In the genomic region with DNA sequence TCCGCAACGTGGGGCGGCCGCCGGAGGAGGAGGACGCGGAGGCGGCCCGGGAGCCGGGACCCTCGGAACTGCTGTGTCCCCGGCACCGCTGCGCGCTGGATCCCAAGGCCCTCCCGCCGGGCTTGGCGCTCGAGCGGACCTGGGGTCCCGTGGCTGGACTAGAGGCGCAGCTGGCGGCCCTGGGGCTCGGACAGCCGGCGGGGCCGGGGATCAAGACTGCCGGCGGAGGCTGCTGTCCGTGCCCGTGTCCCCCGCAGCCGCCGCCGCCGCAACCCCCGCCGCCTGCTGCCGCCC, we compare ENCODE assay signal across 8 mouse cellular contexts. TPM values are rescaled to one million over a fixed set of nuclear protein-coding genes. Genes with fewer than 3 reads are reported as not detected.
A peak's percentile ranks its signal among the peaks of the same experiment; 100 is the strongest.
DNase-seq lines count a peak whose midpoint lies in the region; ATAC-seq lines count a peak whose summit lies in the region.

No protein-coding gene starts in this region.

- no peak; the same call in 1 of the 2 replicates for ATAC-seq in heart, embryonic 12.5 days (ENCODE audit: insufficient number of reproducible peaks, low FRiP score)
- peak; percentile 3; the same call in 1 of the 2 replicates for ATAC-seq in limb, embryonic 12.5 days (ENCODE audit: insufficient number of reproducible peaks, insufficient read depth, low FRiP score, low TSS enrichment, low read depth)
- ATAC-seq in midbrain, embryonic 16.5 days, result no peak; the same call in 1 of the 2 replicates

- H3K9me3 ChIP-seq in heart, embryonic 12.5 days (replicated peaks), result no peaks in the 10 kb centered on the region
- H3K9me3 ChIP-seq in limb, embryonic 12.5 days, result no peaks in the 10 kb centered on the region
- no peaks in the 10 kb centered on the region for H3K9me3 ChIP-seq in midbrain, embryonic 16.5 days (replicated peaks; ENCODE audit: control insufficient read depth, low read length, poor library complexity, severe bottlenecking)

- H3K27ac ChIP-seq in heart, embryonic 12.5 days (ENCODE audit: poor library complexity, severe bottlenecking), result peak overlapping the region; percentile 96
- H3K27ac ChIP-seq in limb, embryonic 12.5 days, result peak overlapping the region; percentile 83
- peak overlapping the region; percentile 89 for H3K27ac ChIP-seq in midbrain, embryonic 16.5 days (ENCODE audit: low read length)

- 1% methylated on average over 36 of the region's 39 CpGs for WGBS in heart, embryonic 12.5 days
- 0% methylated on average over 28 of the region's 39 CpGs for WGBS in limb, embryonic 12.5 days
- 0% methylated on average over 25 of the region's 39 CpGs for WGBS in midbrain, embryonic 16.5 days

- DNase-seq in adrenal gland, postnatal 4 days (ENCODE audit: low spot score in 2 of 2), result peak; percentile 17 to 24
- DNase-seq in adrenal gland, postnatal 14 days, result no peak
- DNase-seq in right cerebral cortex, adult 18-20 months, result peak; percentile 35
- DNase-seq in right cerebral cortex, postnatal 4 days, result no peak
- DNase-seq in frontal cortex, adult 2 months (ENCODE audit: extremely low spot score in 1 of 2, low spot score in 1 of 2), result no peak

- peaks cover 22% of the 10 kb centered on the region for H3K4me1 ChIP-seq in heart, embryonic 12.5 days (replicated peaks)
- H3K4me1 ChIP-seq in limb, embryonic 12.5 days (replicated peaks), result peaks cover 24% of the 10 kb centered on the region
- H3K4me1 ChIP-seq in midbrain, embryonic 16.5 days (ENCODE audit: control insufficient read depth, insufficient read depth, low read length), result peaks cover 33% of the 10 kb centered on the region

- H3K27me3 ChIP-seq in heart, embryonic 12.5 days (replicated peaks), result no peaks in the 10 kb centered on the region
- no peaks in the 10 kb centered on the region for H3K27me3 ChIP-seq in limb, embryonic 12.5 days
- no peaks in the 10 kb centered on the region for H3K27me3 ChIP-seq in midbrain, embryonic 16.5 days (ENCODE audit: control insufficient read depth, insufficient read depth, low read depth, low read length)

- peak overlapping the region; percentile 92 for H3K4me2 ChIP-seq in heart, embryonic 12.5 days
- peak overlapping the region; percentile 97 for H3K4me2 ChIP-seq in limb, embryonic 12.5 days
- H3K4me2 ChIP-seq in midbrain, embryonic 16.5 days (ENCODE audit: low read length), result peak overlapping the region; percentile 86

- no peaks in the 10 kb centered on the region for H3K36me3 ChIP-seq in heart, embryonic 12.5 days
- H3K36me3 ChIP-seq in limb, embryonic 12.5 days, result no peaks in the 10 kb centered on the region
- H3K36me3 ChIP-seq in midbrain, embryonic 16.5 days (ENCODE audit: control insufficient read depth, insufficient read depth, low read length), result no peaks in the 10 kb centered on the region

- H3K9ac ChIP-seq in heart, embryonic 12.5 days, result peak overlapping the region; percentile 99
- peak overlapping the region; percentile 98 for H3K9ac ChIP-seq in limb, embryonic 12.5 days (replicated peaks)
- peak overlapping the region; percentile 98 for H3K9ac ChIP-seq in midbrain, embryonic 16.5 days (ENCODE audit: low read depth, low read length)

- peak overlapping the region; percentile 93 for H3K4me3 ChIP-seq in heart, embryonic 12.5 days
- H3K4me3 ChIP-seq in limb, embryonic 12.5 days (replicated peaks), result peak overlapping the region; percentile 100
- H3K4me3 ChIP-seq in midbrain, embryonic 16.5 days (ENCODE audit: low read depth, low read length), result peak overlapping the region; percentile 71

RNA-seq across cellular contexts. Expression of gene Socs7, which starts 0.2 kb away (rescaled TPM):
- total RNA-seq in adrenal gland, postnatal 4 days (2021), result 10 to 100 TPM; 25.6 to 27.4 TPM
- 18.3 TPM in 2 replicates for total RNA-seq in adrenal gland, postnatal 14 days (2021)
- 5.4 and 6.0 TPM in 2 replicates for polyA plus RNA-seq in heart, embryonic 12.5 days (2016; fragmentation: Nextera tagmentation; extraction: Ambion mirVana)
- 5.1 and 5.5 TPM in 2 replicates for polyA plus RNA-seq in limb, embryonic 12.5 days (2016; fragmentation: Nextera tagmentation; extraction: Ambion mirVana)
- polyA plus RNA-seq in midbrain, embryonic 16.5 days (2015; fragmentation: Nextera tagmentation; extraction: Ambion mirVana), result 8.5 and 9.9 TPM in 2 replicates
- 43.3 and 44.9 TPM in 2 replicates for polyA plus RNA-seq in frontal cortex, adult 2 months (2012; rRNA removed)

RNA-seq across cellular contexts. Expression of gene Gpr179, which starts 10.7 kb away (rescaled TPM):
- 10 to 100 TPM; 10.3 to 11.1 TPM for total RNA-seq in adrenal gland, postnatal 4 days (2021)
- total RNA-seq in adrenal gland, postnatal 14 days (2021), result 2.8 and 3.3 TPM in 2 replicates
- polyA plus RNA-seq in heart, embryonic 12.5 days (2016; fragmentation: Nextera tagmentation; extraction: Ambion mirVana), result 0.06 and 0.08 TPM in 2 replicates
- polyA plus RNA-seq in limb, embryonic 12.5 days (2016; fragmentation: Nextera tagmentation; extraction: Ambion mirVana), result 0.05 and 0.14 TPM in 2 replicates
- 0.70 and 0.89 TPM in 2 replicates for polyA plus RNA-seq in midbrain, embryonic 16.5 days (2015; fragmentation: Nextera tagmentation; extraction: Ambion mirVana)
- polyA plus RNA-seq in frontal cortex, adult 2 months (2012; rRNA removed), result 0.40 and 0.66 TPM in 2 replicates

RNA-seq across cellular contexts. Expression of gene Mrpl45, which starts 47.1 kb away (rescaled TPM):
- 10 to 100 TPM; 33.7 to 39.6 TPM for total RNA-seq in adrenal gland, postnatal 4 days (2021)
- 43.5 and 46.0 TPM in 2 replicates for total RNA-seq in adrenal gland, postnatal 14 days (2021)
- 62.7 and 63.4 TPM in 2 replicates for polyA plus RNA-seq in heart, embryonic 12.5 days (2016; fragmentation: Nextera tagmentation; extraction: Ambion mirVana)
- polyA plus RNA-seq in limb, embryonic 12.5 days (2016; fragmentation: Nextera tagmentation; extraction: Ambion mirVana), result 51.2 and 53.5 TPM in 2 replicates
- polyA plus RNA-seq in midbrain, embryonic 16.5 days (2015; fragmentation: Nextera tagmentation; extraction: Ambion mirVana), result 38.2 and 41.6 TPM in 2 replicates
- polyA plus RNA-seq in frontal cortex, adult 2 months (2012; rRNA removed), result 28.9 TPM in 2 replicates

RNA-seq across cellular contexts. Expression of gene Arhgap23, which starts 52.7 kb away (rescaled TPM):
- total RNA-seq in adrenal gland, postnatal 4 days (2021), result 10 to 100 TPM; 37.9 to 38.6 TPM
- 31.4 and 32.8 TPM in 2 replicates for total RNA-seq in adrenal gland, postnatal 14 days (2021)
- polyA plus RNA-seq in heart, embryonic 12.5 days (2016; fragmentation: Nextera tagmentation; extraction: Ambion mirVana), result 12.4 and 12.5 TPM in 2 replicates
- polyA plus RNA-seq in limb, embryonic 12.5 days (2016; fragmentation: Nextera tagmentation; extraction: Ambion mirVana), result 7.3 and 7.4 TPM in 2 replicates
- 8.6 and 9.6 TPM in 2 replicates for polyA plus RNA-seq in midbrain, embryonic 16.5 days (2015; fragmentation: Nextera tagmentation; extraction: Ambion mirVana)
- 53.4 and 64.2 TPM in 2 replicates for polyA plus RNA-seq in frontal cortex, adult 2 months (2012; rRNA removed)

Comparison
In these comparisons a context has a peak if more than half of its experiments do, and no peak if none do; other contexts are left out.
1. DNase-seq: peak in adrenal gland, postnatal 4 days (2 of 2) and right cerebral cortex, adult 18-20 months (single experiment); none in adrenal gland, postnatal 14 days (single experiment), right cerebral cortex, postnatal 4 days (single experiment) and frontal cortex, adult 2 months (0 of 2).
2. Peak in every context shown above with its lines, with median percentiles within 50 percentile points of each other: H3K27ac ChIP-seq, H3K4me2 ChIP-seq, H3K4me3 ChIP-seq and H3K9ac ChIP-seq.